Mouse (Mus musculus) embryonic fibroblast, embryonic 13.5 days (primary cell): Measurements from ENCODE around the gene Jdp2. TPM values are rescaled to one million over a fixed set of nuclear protein-coding genes. Genes with fewer than 3 reads are reported as not detected.

Source experiments
- H3K27ac ChIP-seq: 2 replicates; pipeline ENCODE4 v1.5.1; 2012; ENCODE audit warnings: low read length, control low read depth, inconsistent platforms; ENCODE audit not compliant: insufficient read depth
- H3K4me1 ChIP-seq: 2 replicates; pipeline ENCODE4 v1.6.1; 2011; ENCODE audit warnings: low read length; ENCODE audit not compliant: control insufficient read depth, insufficient read depth
- H3K4me3 ChIP-seq: 2 replicates; pipeline ENCODE4 v1.5.1; 2011; ENCODE audit warnings: mild to moderate bottlenecking, control low read depth, low read length; ENCODE audit not compliant: insufficient read depth
- CTCF ChIP-seq: IDR thresholded peaks from 2 replicates; pipeline ENCODE4 v1.5.1; 2011; ENCODE audit warnings: mild to moderate bottlenecking, control low read depth, low read length, moderate library complexity, borderline replicate concordance; ENCODE audit not compliant: insufficient read depth
- POLR2A ChIP-seq: IDR thresholded peaks from 2 replicates; pipeline ENCODE4 v1.6.1; 2011; ENCODE audit warnings: low read depth, mild to moderate bottlenecking, control low read depth, low read length, moderate library complexity
- polyA plus RNA-seq: library from polyadenylated mRNA; stranded (reverse); fragments of >200 nt; gene quantifications from 2 replicates; pipeline ENCODE4 v1.2.4, GENCODE M21; 2011; ENCODE audit warnings: low read depth; ENCODE audit not compliant: missing spikeins, insufficient read length

Gene Jdp2
- polyA plus RNA-seq, 1 experiment = 73.7 TPM

DNA sequence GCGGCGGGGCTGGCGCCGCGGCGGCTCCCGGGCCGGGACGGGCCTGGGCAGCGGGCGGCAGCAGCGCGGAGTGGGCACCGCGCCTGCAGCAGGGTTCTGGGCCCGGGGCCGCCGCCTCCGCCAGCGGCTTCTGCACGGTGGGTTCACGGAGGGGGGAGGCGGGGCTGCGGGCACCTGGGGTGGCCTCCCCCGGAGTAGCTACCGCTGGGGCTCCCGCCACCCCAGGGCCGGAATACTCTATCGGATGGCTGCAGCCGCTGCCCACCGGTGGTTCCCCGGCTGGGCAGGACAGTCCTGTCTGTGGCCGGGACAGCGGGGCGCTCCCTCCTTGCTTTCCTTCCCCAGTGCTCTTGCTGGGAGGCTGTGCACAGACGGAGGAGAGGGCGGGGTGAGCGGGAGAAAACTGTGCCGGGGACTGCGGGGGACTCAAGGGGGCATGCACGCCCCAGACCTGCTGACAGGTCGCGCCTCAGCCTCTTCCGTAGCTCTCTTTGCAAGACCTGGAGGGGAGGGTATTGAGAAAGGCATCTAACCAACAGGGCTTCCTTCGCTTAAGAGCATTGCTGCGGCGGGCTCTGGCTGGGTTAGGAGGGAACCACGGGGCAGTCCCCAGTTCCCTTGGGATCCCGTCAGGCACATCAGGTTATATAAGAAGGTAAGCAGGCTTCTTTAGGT lies 788 bp downstream of the Jdp2 start:
- H3K4me3 ChIP-seq = peak overlapping the region; percentile 97
- TF ChIP-seq CTCF (no peak), POLR2A (0 out of 2 replicates have a peak, but pooled peaks have one; percentile 30)
- peaks cover 13% of the 10 kb centered on the region for H3K4me1 ChIP-seq
- peak overlapping the region; percentile 62 for H3K27ac ChIP-seq

GRCm38 (mm10) chr12:85600637-85601036 lies 1.8 kb downstream of the Jdp2 start:
- Histone ChIP-seq H3K4me1 (peaks cover 17% of the 10 kb centered on the region), H3K4me3 (peak overlapping the region; percentile 97), H3K27ac (no peak overlapping the region)
- no peak for TF ChIP-seq CTCF
- TF ChIP-seq POLR2A = no peak

- H3K4me1 ChIP-seq = peaks cover 19% of the 10 kb centered on the region
These were observed 2.7 kb downstream of the Jdp2 start for GRCm38 (mm10) chr12:85601531-85601930.

DNA sequence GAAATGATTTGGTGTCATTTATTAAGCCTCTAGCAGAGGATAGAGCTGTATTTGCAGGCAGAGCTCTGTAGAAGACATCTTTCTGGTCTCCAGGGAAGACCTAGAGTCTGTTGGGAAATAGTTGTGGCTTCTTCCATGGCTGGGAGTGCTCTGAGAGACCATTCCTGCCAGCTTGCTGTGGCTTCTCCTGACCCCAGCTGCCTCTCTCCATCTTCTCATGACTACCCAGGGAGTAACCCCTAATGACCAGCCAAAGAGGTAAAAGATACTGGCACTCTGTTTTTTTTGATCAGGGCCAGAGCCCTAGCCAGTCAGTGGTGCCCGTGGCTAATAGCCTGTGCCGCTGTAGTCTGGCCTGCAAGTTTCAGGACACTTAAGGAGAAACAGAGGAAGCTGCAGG lies 3.3 kb downstream of the Jdp2 start:
- peaks cover 21% of the 10 kb centered on the region for H3K4me1 ChIP-seq
- no peak; the same call in 1 of the 2 replicates for TF ChIP-seq POLR2A
- no peak for TF ChIP-seq CTCF
- 0 out of 2 replicates have a peak overlapping the region, but pooled peaks have one; percentile 4 for H3K27ac ChIP-seq
- H3K4me3 ChIP-seq = no peak overlapping the region

More at GRCm38 (mm10) chr12:85601531-85601930, 2.7 kb downstream of the Jdp2 start:
- no peak overlapping the region; the same call in 1 of the 2 replicates for H3K27ac ChIP-seq
- no peak for TF ChIP-seq CTCF
- no peak for TF ChIP-seq POLR2A
- peak overlapping the region; percentile 97; the same call in 1 of the 2 replicates for H3K4me3 ChIP-seq

DNA sequence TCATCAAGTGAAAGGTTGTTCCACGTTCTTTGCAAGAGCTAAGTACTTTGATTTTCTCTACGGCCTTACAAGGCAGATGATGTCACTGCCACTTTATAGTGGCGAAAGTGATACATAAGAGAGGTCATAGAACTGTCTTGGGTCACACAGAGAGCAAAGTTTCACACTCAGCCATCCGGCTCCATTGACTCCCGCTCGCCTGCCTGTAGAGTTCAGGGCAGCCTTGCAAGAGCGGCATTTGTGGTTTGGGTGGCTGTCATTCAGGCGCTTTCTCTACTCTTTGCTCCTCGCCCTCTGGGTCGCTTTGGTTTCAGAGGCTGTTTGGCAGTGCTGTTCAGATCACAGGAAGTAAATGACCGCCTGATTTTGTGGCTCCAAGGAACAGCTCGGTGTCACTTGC lies 4.0 kb downstream of the Jdp2 start:
- TF ChIP-seq POLR2A = no peak
- no peak for TF ChIP-seq CTCF
- H3K4me3 ChIP-seq = no peak overlapping the region
- H3K4me1 ChIP-seq = peaks cover 21% of the 10 kb centered on the region
- no peak overlapping the region for H3K27ac ChIP-seq

DNA sequence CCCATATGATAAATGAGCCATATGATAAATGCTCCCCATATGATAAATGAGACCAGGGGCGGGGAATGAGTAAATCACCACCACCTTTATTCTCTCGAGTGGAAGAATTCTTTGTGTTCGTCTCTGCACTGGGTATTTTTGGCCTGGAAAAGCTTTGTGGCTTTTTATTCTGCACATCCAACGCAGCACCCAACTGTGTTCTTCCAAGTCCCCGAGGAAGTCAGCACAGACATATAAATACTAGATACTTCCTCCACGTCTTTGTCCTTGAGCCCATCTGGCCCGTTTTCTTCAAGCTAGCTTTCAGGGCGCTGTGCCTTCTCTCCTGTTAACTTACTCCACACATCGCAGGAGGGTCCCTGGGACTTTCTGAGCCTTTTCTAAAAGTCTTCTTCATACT lies 4.9 kb downstream of the Jdp2 start:
- TF ChIP-seq POLR2A = no peak
- TF ChIP-seq CTCF = no peak
- Histone ChIP-seq H3K27ac (peak overlapping the region; percentile 20; the same call in 1 of the 2 replicates), H3K4me1 (peaks cover 21% of the 10 kb centered on the region), H3K4me3 (no peak overlapping the region)

- peaks cover 21% of the 10 kb centered on the region for H3K4me1 ChIP-seq
- no peak for TF ChIP-seq CTCF
- TF ChIP-seq POLR2A = no peak
- H3K27ac ChIP-seq = peak overlapping the region; percentile 71
- H3K4me3 ChIP-seq = no peak overlapping the region
These were observed 5.6 kb downstream of the Jdp2 start for GRCm38 (mm10) chr12:85604301-85604998.

- Histone ChIP-seq H3K4me1 (peaks cover 17% of the 10 kb centered on the region), H3K4me3 (no peak overlapping the region), H3K27ac (no peak overlapping the region)
- TF ChIP-seq POLR2A (no peak), CTCF (no peak)
These were observed 9.0 kb downstream of the Jdp2 start for GRCm38 (mm10) chr12:85607519-85608449.

DNA sequence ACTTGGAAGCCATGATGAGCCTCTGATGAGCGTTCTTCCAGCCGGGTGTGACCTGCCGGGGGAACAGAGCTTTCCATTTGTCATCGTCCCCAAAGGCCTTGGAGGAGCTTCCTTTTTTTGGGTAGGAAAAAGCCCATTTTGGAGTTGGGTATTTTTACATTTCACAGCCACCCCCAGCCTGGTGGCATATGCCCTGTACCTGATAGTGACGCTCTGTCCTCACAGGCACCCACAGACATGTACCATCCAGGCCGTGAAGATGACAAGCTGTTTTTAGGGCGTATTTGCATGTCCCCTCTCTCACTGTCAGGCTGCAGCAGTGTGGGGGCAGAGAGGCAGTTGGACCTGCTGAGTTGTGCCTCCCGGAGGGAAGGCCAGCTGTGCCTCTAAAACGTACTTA lies 11.3 kb downstream of the Jdp2 start:
- no peak overlapping the region for H3K27ac ChIP-seq
- no peak for TF ChIP-seq CTCF
- peaks cover 8% of the 10 kb centered on the region; the same call in 1 of the 2 replicates for H3K4me1 ChIP-seq
- no peak overlapping the region for H3K4me3 ChIP-seq
